Mouse (Mus musculus) hindbrain, embryonic 13.5 days (tissue): ENCODE measurements around the gene Syt15. TPM values are rescaled to one million over a fixed set of nuclear protein-coding genes. Genes with fewer than 3 reads are reported as not detected.

Experiments
- ATAC-seq: fragments of 200-750 bp; cut with Nextera tagmentation; 2 replicates; pipeline ENCODE4 v1.8.0; 2017; ENCODE audit warnings: moderate TSS enrichment; ENCODE audit not compliant: low FRiP score
- H3K27ac ChIP-seq: fragments of 300-500 bp; sonication (generic); 2 replicates; pipeline ENCODE4 v1.5.1; 2015; ENCODE audit warnings: inconsistent platforms, mild to moderate bottlenecking, moderate library complexity
- H3K27me3 ChIP-seq: fragments of 300-500 bp; sonication (generic); 2 replicates; pipeline ENCODE4 v1.6.1; 2015; ENCODE audit warnings: mild to moderate bottlenecking, inconsistent platforms
- H3K36me3 ChIP-seq: fragments of 300-500 bp; sonication (generic); 2 replicates; pipeline ENCODE4 v1.6.1; 2015; ENCODE audit warnings: mild to moderate bottlenecking, inconsistent platforms
- H3K4me1 ChIP-seq: fragments of 300-500 bp; sonication (generic); replicated peaks from 2 replicates; pipeline ENCODE4 v1.6.1; 2015; ENCODE audit warnings: inconsistent platforms
- H3K4me2 ChIP-seq: fragments of 300-500 bp; sonication (generic); 2 replicates; pipeline ENCODE4 v1.6.1; 2015; ENCODE audit warnings: inconsistent platforms, mild to moderate bottlenecking, moderate library complexity
- H3K4me3 ChIP-seq: fragments of 300-500 bp; sonication (generic); 2 replicates; pipeline ENCODE4 v1.5.1; 2015; ENCODE audit warnings: mild to moderate bottlenecking, inconsistent platforms
- H3K9ac ChIP-seq: fragments of 300-500 bp; sonication (generic); 2 replicates; pipeline ENCODE4 v1.6.1; 2015; ENCODE audit warnings: mild to moderate bottlenecking, inconsistent platforms
- H3K9me3 ChIP-seq: fragments of 300-500 bp; sonication (generic); 2 replicates; pipeline ENCODE4 v1.6.1; 2016; ENCODE audit warnings: inconsistent platforms
- WGBS: fragments of 180-500 bp; shearing (Covaris S2); methylation state at CpG from one replicate; pipeline ENCODE4 v1.1.7; 2015; 5-methylcytosine and 5-hydroxymethylcytosine counted together
- polyA plus RNA-seq: library from polyadenylated mRNA; unstranded; fragments of >200 nt; fragmentation: Nextera tagmentation; extraction: Ambion mirVana; gene quantifications from 2 replicates; pipeline ENCODE4 v1.2.1, GENCODE M21; 2015

The Syt15 gene
- polyA plus RNA-seq, 1 experiment from 2014 or later, result 0.68 TPM

DNA sequence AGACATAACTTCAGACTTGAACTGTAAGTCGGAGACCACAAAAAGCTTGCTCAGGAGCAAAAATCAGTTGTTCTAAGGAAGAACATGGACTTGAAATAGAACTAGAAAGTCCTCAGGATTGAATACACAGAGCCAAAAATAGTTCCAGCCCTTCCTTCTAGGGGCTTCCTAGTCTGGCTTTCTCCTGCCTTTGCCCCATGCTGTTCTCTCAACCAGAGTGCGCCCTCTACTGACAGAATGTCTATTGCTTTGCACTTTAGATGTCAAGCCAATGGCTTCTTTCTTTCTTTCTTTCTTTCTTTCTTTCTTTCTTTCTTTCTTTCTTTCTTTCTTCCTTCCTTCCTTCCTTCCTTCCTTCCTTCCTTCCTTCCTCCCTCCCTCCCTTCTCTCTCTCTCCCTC is 10.7 kb upstream of the Syt15 start:
- no peaks in the 10 kb centered on the region for H3K36me3 ChIP-seq
- 0 out of 2 replicates have a peak, but pooled peaks cover 2% of the 10 kb centered on the region for H3K27me3 ChIP-seq
- no peak overlapping the region for H3K9ac ChIP-seq
- H3K27ac ChIP-seq, result no peak overlapping the region
- no peak overlapping the region for H3K4me2 ChIP-seq
- no peak for ATAC-seq
- WGBS, result 58% methylated on average over 2 of the region's 2 CpGs
- no peaks in the 10 kb centered on the region for H3K4me1 ChIP-seq
- no peaks in the 10 kb centered on the region for H3K9me3 ChIP-seq
- H3K4me3 ChIP-seq, result no peak overlapping the region

DNA sequence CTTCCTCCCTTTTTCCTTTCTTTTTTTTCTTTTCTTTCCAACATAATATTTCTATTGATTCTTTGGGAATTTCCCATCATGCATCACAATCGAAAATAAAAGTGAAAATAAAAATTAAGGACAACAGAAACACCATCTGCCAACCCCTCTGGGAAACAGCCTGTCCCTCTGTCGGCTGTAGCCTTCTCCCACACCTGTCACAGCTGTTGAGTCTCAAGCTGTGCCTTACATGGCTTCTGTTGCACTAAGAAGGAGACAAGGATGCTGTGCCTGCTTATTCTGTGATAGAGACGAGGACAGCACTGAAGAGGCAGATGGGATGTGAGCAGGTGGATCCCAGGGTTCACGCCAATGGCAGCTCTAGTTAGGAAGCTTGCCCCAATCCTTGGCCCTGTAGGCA is 10.3 kb upstream of the Syt15 start:
- 53% methylated on average over 4 of the region's 4 CpGs for WGBS
- Histone ChIP-seq H3K9me3 (no peaks in the 10 kb centered on the region), H3K36me3 (no peaks in the 10 kb centered on the region), H3K4me2 (no peak overlapping the region), H3K4me1 (no peaks in the 10 kb centered on the region), H3K27me3 (0 out of 2 replicates have a peak, but pooled peaks cover 2% of the 10 kb centered on the region), H3K27ac (no peak overlapping the region), H3K4me3 (no peak overlapping the region), H3K9ac (no peak overlapping the region)
- no peak for ATAC-seq

- 93% methylated on average over 4 of the region's 4 CpGs for WGBS
These were observed 9.5 kb upstream of the Syt15 start for GRCm38 (mm10) chr14:34209942-34210341.

GRCm38 (mm10) chr14:34215451-34216127 is 3.8 kb upstream of the Syt15 start:
- Histone ChIP-seq H3K27ac (no peak overlapping the region), H3K4me1 (peaks cover 9% of the 10 kb centered on the region)
- no peak for ATAC-seq

More at GRCm38 (mm10) chr14:34209942-34210341, 9.5 kb upstream of the Syt15 start:
- no peaks in the 10 kb centered on the region for H3K9me3 ChIP-seq
- H3K27ac ChIP-seq, result no peak overlapping the region
- H3K27me3 ChIP-seq, result 0 out of 2 replicates have a peak, but pooled peaks cover 2% of the 10 kb centered on the region
- ATAC-seq, result no peak
- no peak overlapping the region for H3K4me2 ChIP-seq
- H3K4me3 ChIP-seq, result no peak overlapping the region
- H3K9ac ChIP-seq, result no peak overlapping the region
- H3K36me3 ChIP-seq, result no peaks in the 10 kb centered on the region
- H3K4me1 ChIP-seq, result no peaks in the 10 kb centered on the region

GRCm38 (mm10) chr14:34219786-34220198 is 397 bp downstream of the Syt15 start:
- peak overlapping the region; percentile 29 for H3K4me3 ChIP-seq
- H3K9ac ChIP-seq, result peak overlapping the region; percentile 59
- WGBS, result 7% methylated on average over 29 of the region's 29 CpGs
- peaks cover 42% of the 10 kb centered on the region for H3K27me3 ChIP-seq
- H3K27ac ChIP-seq, result no peak overlapping the region
- H3K36me3 ChIP-seq, result no peaks in the 10 kb centered on the region
- H3K4me1 ChIP-seq, result peaks cover 9% of the 10 kb centered on the region
- H3K9me3 ChIP-seq, result no peaks in the 10 kb centered on the region
- H3K4me2 ChIP-seq, result peak overlapping the region; percentile 52
- peak; percentile 32; the same call in 1 of the 2 replicates for ATAC-seq

More at GRCm38 (mm10) chr14:34215451-34216127, 3.8 kb upstream of the Syt15 start:
- 63% methylated on average over 6 of the region's 6 CpGs for WGBS
- H3K4me3 ChIP-seq, result no peak overlapping the region
- H3K9me3 ChIP-seq, result no peaks in the 10 kb centered on the region
- peaks cover 29% of the 10 kb centered on the region for H3K27me3 ChIP-seq
- no peak overlapping the region for H3K4me2 ChIP-seq
- H3K9ac ChIP-seq, result no peak overlapping the region
- H3K36me3 ChIP-seq, result no peaks in the 10 kb centered on the region

DNA sequence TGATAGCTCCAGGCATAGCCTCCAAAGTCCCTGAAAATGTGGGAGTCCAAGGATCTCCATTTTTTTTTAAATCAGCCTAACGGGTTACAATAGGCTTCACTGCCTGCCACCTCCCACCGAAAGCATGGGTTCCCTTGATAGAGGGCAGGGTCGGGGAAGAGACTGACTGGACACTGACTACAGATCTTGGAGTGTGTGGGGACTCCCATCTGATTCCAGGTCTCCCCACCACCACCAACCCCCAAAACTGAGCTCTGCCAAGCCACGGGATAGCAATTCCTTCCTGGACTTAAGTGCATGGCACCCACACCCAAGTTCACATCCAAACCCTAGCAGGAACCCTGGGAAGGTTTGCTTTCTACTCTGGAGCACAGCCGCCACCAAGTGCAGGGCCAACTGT is 1.0 kb downstream of the Syt15 start:
- Histone ChIP-seq H3K36me3 (no peaks in the 10 kb centered on the region), H3K27ac (no peak overlapping the region), H3K4me1 (peaks cover 9% of the 10 kb centered on the region), H3K27me3 (peaks cover 42% of the 10 kb centered on the region), H3K4me3 (no peak overlapping the region), H3K9me3 (no peaks in the 10 kb centered on the region), H3K9ac (no peak overlapping the region), H3K4me2 (no peak overlapping the region)
- no peak for ATAC-seq
- WGBS, result 70% methylated on average over 5 of the region's 5 CpGs

- ATAC-seq, result no peak
- no peaks in the 10 kb centered on the region for H3K36me3 ChIP-seq
- 66% methylated on average over 5 of the region's 5 CpGs for WGBS
- H3K27me3 ChIP-seq, result peaks cover 42% of the 10 kb centered on the region
- no peak overlapping the region for H3K4me3 ChIP-seq
- H3K4me2 ChIP-seq, result no peak overlapping the region
- H3K9ac ChIP-seq, result no peak overlapping the region
- no peaks in the 10 kb centered on the region for H3K9me3 ChIP-seq
- H3K4me1 ChIP-seq, result peaks cover 6% of the 10 kb centered on the region
- H3K27ac ChIP-seq, result no peak overlapping the region
These were observed 2.2 kb downstream of the Syt15 start for GRCm38 (mm10) chr14:34221416-34222077.

- Histone ChIP-seq H3K27ac (no peak overlapping the region), H3K9ac (no peak overlapping the region), H3K4me2 (no peak overlapping the region), H3K36me3 (no peaks in the 10 kb centered on the region), H3K9me3 (no peaks in the 10 kb centered on the region), H3K27me3 (peaks cover 34% of the 10 kb centered on the region), H3K4me3 (no peak overlapping the region), H3K4me1 (peaks cover 6% of the 10 kb centered on the region)
- 79% methylated on average over 5 of the region's 5 CpGs for WGBS
- no peak for ATAC-seq
These were observed 4.0 kb downstream of the Syt15 start for GRCm38 (mm10) chr14:34223362-34223898.

DNA sequence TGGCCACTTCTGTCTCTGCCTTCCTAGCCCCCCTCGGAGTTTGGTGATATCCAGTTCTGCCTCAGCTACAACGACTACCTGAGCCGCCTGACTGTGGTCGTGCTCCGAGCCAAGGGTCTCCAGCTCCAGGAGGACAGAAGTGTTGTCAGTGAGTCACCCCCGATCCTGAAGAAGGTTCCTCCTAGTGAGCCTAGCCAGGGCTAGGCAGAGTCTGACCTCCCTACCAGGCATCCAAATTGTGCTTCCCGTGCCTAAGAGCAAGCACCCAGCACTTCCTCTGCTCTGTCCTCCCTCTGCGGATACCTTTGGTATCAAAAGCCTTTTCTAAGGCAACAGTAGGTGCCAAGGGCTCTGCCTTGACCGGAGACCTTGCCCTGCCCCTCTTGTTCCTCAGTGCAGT is 6.6 kb downstream of the Syt15 start:
- no peaks in the 10 kb centered on the region for H3K36me3 ChIP-seq
- no peak overlapping the region for H3K4me2 ChIP-seq
- no peaks in the 10 kb centered on the region for H3K4me1 ChIP-seq
- ATAC-seq, result no peak
- no peak overlapping the region for H3K4me3 ChIP-seq
- no peak overlapping the region for H3K27ac ChIP-seq
- WGBS, result 89% methylated on average over 9 of the region's 9 CpGs
- H3K27me3 ChIP-seq, result peaks cover 9% of the 10 kb centered on the region
- no peaks in the 10 kb centered on the region for H3K9me3 ChIP-seq
- no peak overlapping the region for H3K9ac ChIP-seq

DNA sequence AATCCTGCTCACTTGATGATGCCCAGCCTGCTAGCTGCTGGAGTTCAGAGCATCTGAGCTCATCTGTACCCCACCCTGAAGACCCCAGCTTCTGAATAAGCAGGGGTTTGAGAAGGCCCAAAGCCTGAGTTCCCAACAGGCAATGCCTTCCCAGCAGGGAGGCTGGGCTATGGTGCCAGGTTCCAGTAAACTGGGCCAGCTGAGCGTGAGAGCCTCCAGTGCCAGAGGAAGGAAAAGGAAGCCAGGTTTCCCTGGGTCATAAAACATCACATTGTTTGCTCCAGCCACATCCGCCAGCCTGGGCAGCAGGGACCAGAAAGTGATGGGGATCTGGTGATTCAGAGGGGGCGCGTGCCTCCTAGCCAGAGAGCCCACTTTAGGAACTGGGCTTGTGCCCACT is 7.2 kb downstream of the Syt15 start:
- ATAC-seq, result no peak
- no peak overlapping the region for H3K4me3 ChIP-seq
- no peak overlapping the region for H3K27ac ChIP-seq
- 81% methylated on average over 4 of the region's 4 CpGs for WGBS
- no peaks in the 10 kb centered on the region for H3K36me3 ChIP-seq
- H3K9me3 ChIP-seq, result no peaks in the 10 kb centered on the region
- H3K27me3 ChIP-seq, result peaks cover 3% of the 10 kb centered on the region
- H3K9ac ChIP-seq, result no peak overlapping the region
- H3K4me1 ChIP-seq, result no peaks in the 10 kb centered on the region
- no peak overlapping the region for H3K4me2 ChIP-seq

GRCm38 (mm10) chr14:34227981-34228380 is 8.6 kb downstream of the Syt15 start:
- H3K27me3 ChIP-seq, result no peaks in the 10 kb centered on the region
- no peak overlapping the region for H3K27ac ChIP-seq
- 0 out of 2 replicates have a peak, but pooled peaks cover 3% of the 10 kb centered on the region for H3K4me1 ChIP-seq
- no peak overlapping the region for H3K4me2 ChIP-seq
- H3K9me3 ChIP-seq, result no peaks in the 10 kb centered on the region
- WGBS, result 80% methylated on average over 12 of the region's 12 CpGs
- no peak overlapping the region for H3K4me3 ChIP-seq
- H3K9ac ChIP-seq, result no peak overlapping the region
- no peak for ATAC-seq
- H3K36me3 ChIP-seq, result no peaks in the 10 kb centered on the region

DNA sequence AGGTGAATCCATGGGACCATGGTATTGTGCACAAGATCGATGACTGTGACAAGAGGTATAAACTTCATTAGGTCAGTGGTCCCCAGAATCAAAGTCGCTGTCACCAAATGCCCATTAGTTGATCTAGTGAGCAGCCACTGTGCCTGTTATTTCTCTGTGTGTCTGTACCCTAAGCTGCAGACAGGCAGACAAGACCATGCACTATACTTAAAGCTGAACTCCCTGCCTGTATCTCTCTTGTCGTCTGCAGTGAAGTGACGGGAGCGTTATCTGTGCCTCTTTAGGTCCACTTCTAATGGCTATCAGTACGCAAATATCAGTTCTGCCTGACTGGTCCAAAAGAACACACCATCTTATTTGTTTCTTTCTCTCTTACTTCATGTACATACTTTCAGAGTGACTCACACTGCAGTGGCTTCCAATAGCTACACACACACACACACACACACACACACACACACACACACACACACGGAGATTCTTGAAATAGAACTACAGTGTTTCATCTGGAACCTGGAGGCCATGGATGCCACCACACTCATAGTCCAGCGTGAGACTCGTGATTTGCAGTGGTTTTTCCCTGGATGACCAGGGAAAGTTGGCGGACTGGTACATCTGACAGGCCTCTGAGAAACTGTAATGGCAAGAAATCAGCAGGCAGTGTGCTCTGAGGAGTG is 9.6 kb downstream of the Syt15 start:
- Histone ChIP-seq H3K9me3 (no peaks in the 10 kb centered on the region), H3K9ac (no peak overlapping the region), H3K4me1 (0 out of 2 replicates have a peak, but pooled peaks cover 3% of the 10 kb centered on the region), H3K4me3 (no peak overlapping the region), H3K36me3 (no peaks in the 10 kb centered on the region), H3K4me2 (no peak overlapping the region), H3K27me3 (no peaks in the 10 kb centered on the region), H3K27ac (no peak overlapping the region)
- WGBS, result 94% methylated on average over 10 of the region's 10 CpGs
- no peak for ATAC-seq
